Mouse (Mus musculus): ENCODE data around the gene Aamp.

DNA sequence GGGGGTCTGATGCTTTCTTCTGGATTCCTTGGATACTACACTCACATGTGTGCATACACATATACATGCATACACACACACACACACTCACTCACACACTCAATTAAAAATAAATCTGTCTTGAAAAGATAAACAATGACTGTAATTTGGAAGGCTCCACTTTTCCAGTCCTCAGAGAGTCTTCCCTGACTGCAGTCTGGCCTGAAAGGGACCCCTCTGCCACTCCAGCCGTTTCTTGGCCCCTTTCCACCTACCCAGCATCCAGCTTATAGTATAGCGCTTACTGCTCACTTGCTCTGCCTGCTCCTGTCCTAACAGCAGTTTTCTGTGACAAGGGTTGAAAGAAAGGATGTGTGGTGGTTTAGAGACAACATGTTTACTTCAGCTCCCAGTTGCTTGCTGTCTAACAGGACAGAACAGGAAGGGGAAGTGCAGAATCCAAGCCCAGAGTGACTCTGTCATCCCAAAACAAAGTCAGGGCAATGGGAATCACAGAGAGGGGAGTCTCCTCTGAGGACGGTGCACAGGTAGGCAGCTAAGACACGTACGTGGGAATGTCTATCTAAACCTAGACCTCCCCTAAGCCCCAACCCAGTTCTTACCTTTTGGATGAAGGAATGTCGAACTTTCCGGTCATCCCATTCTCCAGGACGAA is 8.9 kb upstream of the Aamp start:
- no peak for TF ChIP-seq TCF12 (IDR thresholded peaks at IDR 0.05; ENCODE audit: low read depth, low read length)
- no peak for TF ChIP-seq POLR2A (IDR thresholded peaks at IDR 0.05; ENCODE audit: low read depth, low read length)
- no peak for TF ChIP-seq ETS1 (conservative IDR thresholded peaks at IDR 0.05; ENCODE audit: low read depth, low read length)
- no peak for TF ChIP-seq ELF1 (IDR thresholded peaks at IDR 0.05; ENCODE audit: low read depth, low read length)
- TF ChIP-seq JUND (conservative IDR thresholded peaks at IDR 0.05; ENCODE audit: low read depth, low read length) = no peak
- TF ChIP-seq CTCF (conservative IDR thresholded peaks at IDR 0.05 in 1 of 2, IDR thresholded peaks at IDR 0.05 in 1 of 2; ENCODE audit: low read depth in 2 of 2, low read length in 2 of 2) = no peak
- no peak for TF ChIP-seq POLR2AphosphoS2 (IDR thresholded peaks at IDR 0.05; ENCODE audit: low read depth, low read length)
- no peak for TF ChIP-seq KAT2A (IDR thresholded peaks at IDR 0.05; ENCODE audit: insufficient replicate concordance, low read length)

Measured in CH12.LX (cell line).